Mouse (Mus musculus): Measurements from ENCODE around the gene Slc26a10. TPM values are rescaled to one million over a fixed set of nuclear protein-coding genes. Genes with fewer than 3 reads are reported as not detected.
A peak's percentile ranks its signal among the peaks of the same experiment; 100 is the strongest.
"Not testable (repeated sequence)": the region's sequence is repeated elsewhere in the genome, so short reads cannot be mapped to it uniquely, and the experiment has no call there.

The Slc26a10 gene
- polyA plus RNA-seq, 1 experiment: 5.5 TPM

- no peak for DNase-seq (ENCODE audit: extremely low spot score in 1 of 2, low spot score in 1 of 2)
Measured at GRCm38 (mm10) chr10:127199068-127199467, 18.6 kb upstream of the Slc26a10 start.

DNA sequence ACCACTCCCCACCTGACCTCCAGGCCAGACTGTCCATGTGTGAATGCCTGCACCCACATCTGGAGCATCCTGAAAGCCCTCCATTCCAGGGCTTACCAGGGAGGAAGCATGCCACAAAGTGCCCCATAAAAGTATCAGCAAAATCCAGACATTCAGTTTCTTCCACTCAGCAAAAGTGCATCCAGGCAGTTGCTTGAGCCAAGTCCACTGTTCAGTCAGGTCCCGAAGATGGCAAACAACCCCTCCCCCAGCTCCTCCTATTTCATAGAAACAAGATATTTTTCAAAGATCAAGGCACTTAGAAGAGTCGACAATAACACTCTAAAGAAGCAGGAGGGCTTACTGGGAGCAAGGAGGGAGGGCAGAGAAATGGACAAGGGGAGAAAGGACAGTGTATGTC lies 18.0 kb upstream of the Slc26a10 start:
- no peak for DNase-seq (ENCODE audit: extremely low spot score in 1 of 2, low spot score in 1 of 2)

- DNase-seq (ENCODE audit: extremely low spot score in 1 of 2, low spot score in 1 of 2): no peak
Measured at GRCm38 (mm10) chr10:127197505-127198110, 17.2 kb upstream of the Slc26a10 start.

- DNase-seq (ENCODE audit: extremely low spot score in 1 of 2, low spot score in 1 of 2): no peak
Measured at GRCm38 (mm10) chr10:127197104-127197503, 16.7 kb upstream of the Slc26a10 start.

- DNase-seq (ENCODE audit: extremely low spot score in 1 of 2, low spot score in 1 of 2): peak; percentile 76 to 78
Measured at GRCm38 (mm10) chr10:127196392-127196791, 15.9 kb upstream of the Slc26a10 start.

DNA sequence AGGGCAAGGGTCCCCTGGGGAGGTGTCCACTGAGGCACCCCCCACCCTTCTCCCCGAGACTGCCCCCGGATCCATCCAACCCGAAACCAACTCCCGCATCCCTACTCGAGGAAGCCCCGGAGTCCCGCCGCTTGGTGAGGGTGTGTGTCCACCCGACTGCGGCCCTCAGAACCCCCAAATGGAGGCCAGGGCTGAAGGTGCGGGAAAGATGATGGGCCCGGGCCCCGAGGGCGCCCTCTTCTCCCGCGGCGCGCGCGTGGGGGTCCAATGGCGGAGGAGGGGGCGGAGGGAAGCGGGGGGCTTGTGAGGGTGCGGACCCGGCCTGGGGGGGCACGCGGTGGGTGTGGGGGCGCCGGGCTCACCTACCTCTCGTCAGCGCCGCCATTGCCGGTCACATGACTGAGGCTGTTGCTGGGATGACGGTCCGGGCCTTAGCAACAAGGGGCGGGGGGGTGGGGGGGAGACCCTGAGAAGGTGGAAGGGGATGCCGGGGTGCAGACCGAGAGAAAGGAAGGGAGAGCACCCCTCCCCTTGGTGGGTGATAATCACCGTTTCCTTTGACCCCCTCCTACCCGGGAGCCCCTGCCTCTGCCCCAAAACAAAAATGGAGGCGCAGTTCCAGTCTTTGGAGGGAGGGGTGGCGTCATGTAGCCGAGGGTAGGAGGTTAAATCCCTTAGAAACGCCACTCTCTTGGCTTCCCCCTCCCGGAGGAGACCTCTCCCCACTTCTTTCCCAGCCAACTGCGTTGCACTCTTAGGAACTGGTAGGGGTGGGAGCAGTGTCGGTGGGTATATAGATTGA lies 15.1 kb upstream of the Slc26a10 start, which contains the start of gene Dtx3:
Dtx3 (minus strand) TSS at position 401 of the 802 bp plus-strand sequence.
- DNase-seq (ENCODE audit: extremely low spot score in 1 of 2, low spot score in 1 of 2): no peak

- DNase-seq (ENCODE audit: extremely low spot score in 1 of 2, low spot score in 1 of 2): no peak
Measured at GRCm38 (mm10) chr10:127194428-127195327, 14.2 kb upstream of the Slc26a10 start.

DNA sequence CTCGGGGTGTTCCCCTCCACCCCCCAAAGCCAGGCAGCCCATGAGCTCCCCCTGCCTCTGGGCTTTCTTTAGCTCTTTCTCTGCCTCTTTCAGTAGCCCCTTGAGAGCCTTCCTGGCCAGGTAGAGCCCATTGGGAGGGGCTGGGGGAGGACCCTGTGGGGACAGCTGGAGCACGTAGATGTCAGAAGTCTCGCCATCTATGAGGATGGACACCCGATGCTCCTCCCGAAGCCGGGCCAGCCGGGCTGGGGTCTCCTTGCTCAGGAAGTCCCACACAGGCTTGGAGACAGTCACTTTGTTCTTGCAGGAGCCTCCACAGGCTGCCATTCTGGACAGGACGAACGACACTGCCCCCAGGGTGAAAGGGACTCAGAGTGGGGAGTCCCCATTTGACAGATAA lies 12.6 kb upstream of the Slc26a10 start:
- DNase-seq (ENCODE audit: extremely low spot score in 1 of 2, low spot score in 1 of 2): no peak

DNA sequence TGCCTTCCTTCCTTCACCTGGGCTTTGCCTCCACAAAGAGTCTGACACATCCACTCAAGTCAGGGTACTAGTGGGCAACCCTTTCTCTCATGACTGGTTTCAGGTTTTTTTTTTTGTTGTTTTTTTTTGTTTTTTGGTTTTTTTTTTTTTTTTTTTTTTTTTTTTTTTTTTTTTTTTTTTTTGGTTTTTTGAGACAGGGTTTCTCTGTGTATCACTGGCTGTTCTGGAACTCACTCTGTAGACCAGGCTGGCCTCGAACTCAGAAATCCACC lies 11.5 kb upstream of the Slc26a10 start:
- DNase-seq (ENCODE audit: extremely low spot score in 1 of 2, low spot score in 1 of 2): not testable (repeated sequence)

DNA sequence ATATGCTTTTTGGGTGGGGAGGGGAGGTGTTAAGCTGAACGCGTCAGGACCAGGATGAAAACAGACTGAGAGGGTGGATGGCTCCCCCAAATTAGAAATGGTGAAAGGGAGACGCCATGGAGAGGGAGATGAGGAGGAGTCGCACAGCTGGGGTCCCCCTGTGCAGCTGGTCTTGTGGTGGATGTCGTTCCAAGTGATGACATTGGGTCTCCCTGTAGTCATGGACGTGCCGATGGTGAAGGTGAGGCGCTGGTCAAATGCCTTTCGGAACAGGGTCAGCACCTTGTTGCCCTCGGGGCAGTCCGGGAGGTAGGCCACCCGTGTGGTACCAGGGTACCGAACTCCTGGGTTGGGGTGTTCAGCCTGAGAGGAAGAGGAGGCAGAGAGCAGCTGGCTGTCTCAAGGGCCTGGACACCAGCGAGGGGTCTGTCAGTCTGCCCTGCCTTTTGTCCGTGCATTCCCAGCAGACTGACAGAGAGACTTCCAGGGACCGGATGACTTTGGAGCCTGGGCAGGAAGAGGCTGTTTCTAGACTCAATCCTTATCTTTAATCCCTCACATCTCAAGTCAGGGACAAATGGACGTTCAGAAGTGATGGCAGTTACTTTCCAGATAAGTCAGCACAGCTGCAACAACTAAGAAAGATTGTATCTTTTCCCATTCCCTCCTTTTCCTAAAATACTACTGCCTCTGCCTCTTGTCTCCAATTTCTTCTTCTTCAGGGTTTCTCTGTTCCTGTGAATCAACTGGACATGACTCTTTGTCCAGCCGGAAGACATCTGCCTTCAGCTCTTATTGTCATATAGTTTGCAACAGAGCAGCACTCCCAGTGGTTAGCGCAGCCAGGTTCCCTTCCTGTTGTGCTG lies 11.0 kb upstream of the Slc26a10 start:
- no peak for DNase-seq (ENCODE audit: extremely low spot score in 1 of 2, low spot score in 1 of 2)

DNA sequence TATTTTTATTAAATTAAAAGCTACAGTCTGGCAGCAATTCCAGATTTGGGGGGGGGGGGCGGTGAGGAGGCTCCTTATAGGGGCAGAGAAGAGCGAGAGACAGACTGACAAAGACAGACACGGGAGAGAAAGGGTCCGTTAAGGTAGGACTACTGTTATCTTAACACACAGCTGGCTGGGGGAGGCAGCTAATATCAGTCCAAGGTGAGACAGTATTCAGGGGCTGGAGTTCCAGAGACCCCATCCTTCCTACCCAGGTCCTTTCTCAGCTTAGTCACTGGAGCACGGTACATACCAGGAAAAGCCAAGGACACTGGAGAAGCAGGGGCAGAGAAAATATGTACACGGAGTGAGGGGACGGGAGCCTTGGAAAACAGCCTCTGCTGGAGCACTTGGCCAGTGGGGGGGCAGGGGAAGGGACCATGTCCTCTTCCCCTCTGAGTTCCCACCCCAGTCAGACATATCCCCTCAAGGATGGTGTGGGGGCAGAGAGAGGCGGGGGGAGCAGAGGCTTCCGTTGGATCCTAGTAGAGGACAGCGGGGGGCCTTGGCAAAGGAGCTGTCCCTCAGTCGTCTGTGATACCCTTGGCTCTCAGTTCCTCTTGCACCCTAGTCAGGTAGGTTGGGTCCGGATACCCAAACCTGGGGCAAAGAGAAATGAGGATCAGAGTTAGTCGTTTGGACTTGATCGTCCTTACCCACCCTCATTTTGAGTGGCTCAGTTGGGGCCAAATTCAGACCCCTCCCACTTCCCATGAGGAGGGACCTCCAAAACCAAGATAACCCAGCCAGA lies 10.1 kb upstream of the Slc26a10 start:
- no peak for DNase-seq (ENCODE audit: extremely low spot score in 1 of 2, low spot score in 1 of 2)

DNA sequence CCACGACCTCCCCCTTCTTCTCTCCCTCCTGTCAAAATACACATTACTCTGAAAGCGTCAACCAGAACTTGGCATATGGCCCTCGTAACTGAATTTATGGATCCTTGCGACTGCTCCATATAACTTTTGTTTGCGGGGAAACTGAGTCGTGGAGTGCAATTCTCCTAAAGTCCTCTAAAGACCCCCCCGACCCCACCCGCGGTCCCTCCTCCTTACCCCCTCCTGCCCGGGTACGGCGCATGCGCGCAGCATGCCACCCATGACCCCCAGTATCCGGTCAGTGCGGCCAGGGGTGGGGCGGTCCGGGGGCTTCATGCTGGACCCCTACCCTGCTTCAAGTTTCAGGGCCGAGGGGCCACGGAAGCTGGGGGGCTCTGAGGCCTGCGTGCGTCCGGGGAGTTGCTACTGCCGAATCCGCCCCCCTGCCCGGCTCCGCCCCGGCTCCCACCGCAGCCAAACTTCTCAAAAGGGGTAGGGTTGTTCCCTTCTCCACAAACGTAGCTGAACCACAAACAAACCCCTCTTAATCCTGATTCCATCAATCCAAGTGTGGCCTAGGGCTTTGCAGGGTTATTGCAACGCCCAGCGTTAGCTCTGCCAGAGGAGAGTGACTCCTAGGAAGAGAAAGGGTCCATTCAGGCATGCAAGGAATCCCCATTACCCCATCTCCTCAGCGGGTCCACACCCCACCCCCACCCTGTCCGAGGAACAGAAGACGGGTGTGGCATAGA lies 9.4 kb upstream of the Slc26a10 start, which contains the start of gene Arhgef25:
Arhgef25 (minus strand) TSS at position 433 of the 731 bp plus-strand sequence.
- DNase-seq (ENCODE audit: extremely low spot score in 1 of 2, low spot score in 1 of 2): no peak

DNA sequence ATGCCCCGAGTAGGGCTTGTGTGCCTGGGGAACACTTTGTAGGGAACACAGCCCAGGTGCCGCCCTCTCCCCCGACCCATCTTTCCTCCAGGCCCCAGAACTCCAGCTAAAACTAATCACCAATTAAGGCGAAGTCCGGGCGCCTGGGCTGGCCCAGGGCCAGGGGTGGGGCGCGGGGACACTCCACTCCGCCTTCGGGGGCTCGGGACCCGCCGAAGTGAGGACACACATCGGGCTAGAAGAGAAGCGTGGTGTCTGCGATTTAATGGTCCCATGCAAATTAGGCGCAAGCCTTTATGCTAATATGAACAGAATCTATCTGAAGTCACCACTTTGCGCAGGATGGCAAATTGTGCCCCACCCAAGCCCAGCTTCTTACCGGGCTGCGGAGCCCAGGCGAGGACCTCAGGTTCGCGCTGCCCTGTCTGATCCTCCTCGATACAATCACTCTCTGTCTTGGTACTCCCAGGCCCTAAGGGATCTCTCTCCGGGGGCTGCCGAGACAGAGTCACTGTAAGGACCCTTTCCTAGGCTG lies 8.7 kb upstream of the Slc26a10 start:
- DNase-seq (ENCODE audit: extremely low spot score in 1 of 2, low spot score in 1 of 2): no peak

- DNase-seq (ENCODE audit: extremely low spot score in 1 of 2, low spot score in 1 of 2): no peak
Measured at GRCm38 (mm10) chr10:127188465-127189115, 8.1 kb upstream of the Slc26a10 start.

GRCm38 (mm10) chr10:127188079-127188453 lies 7.6 kb upstream of the Slc26a10 start:
- DNase-seq (ENCODE audit: extremely low spot score in 1 of 2, low spot score in 1 of 2): no peak

GRCm38 (mm10) chr10:127187371-127188078 lies 7.1 kb upstream of the Slc26a10 start:
- peak; percentile 78 to 83 for DNase-seq (ENCODE audit: extremely low spot score in 1 of 2, low spot score in 1 of 2)

GRCm38 (mm10) chr10:127186451-127186850 lies 6.0 kb upstream of the Slc26a10 start:
- DNase-seq (ENCODE audit: extremely low spot score in 1 of 2, low spot score in 1 of 2): no peak

Measured in frontal cortex, adult 2 months (tissue).